Mouse (Mus musculus) left cerebral cortex, adult 8-10 months (tissue): Measurements from ENCODE around the gene Ttc3. TPM values are rescaled to one million over a fixed set of nuclear protein-coding genes. Genes with fewer than 3 reads are reported as not detected.
A peak's percentile ranks its signal among the peaks of the same experiment; 100 is the strongest.

Experiments
- DNase-seq, 2 experiments: peaks; one replicate each; pipeline ENCODE4 v3.0.0; 2022; ENCODE audit warnings: low spot score in 2 of 2
- total RNA-seq, 4 experiments: library from RNA; stranded (reverse); gene quantifications; 2 replicates each; pipeline ENCODE4 v1.2.4; 2022

The Ttc3 gene
- total RNA-seq, 4 experiments from 2014 or later, result 777 to 872 (median 832) TPM

DNA sequence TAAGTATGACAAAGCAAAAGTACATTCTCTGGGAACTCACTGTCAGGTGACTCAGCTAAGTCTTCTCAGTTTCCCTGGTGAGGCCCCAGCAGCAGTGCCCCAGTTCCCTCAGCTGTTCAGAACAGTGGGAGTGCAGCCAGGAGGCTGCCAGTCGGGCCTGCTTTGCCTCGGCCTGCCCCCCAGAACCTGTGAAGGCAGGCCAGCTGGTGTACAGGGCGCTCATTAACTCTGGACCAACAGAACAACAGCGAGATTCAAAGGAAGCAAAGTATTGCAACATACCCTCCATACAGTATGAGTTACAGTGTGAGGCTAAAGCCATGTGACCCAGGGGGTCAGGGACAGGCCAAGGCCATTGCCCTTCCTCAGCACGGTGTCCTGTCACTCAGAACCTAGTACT lies 127.5 kb downstream of the Ttc3 start:
- peak in 1 of 2 experiments; percentile 67 for DNase-seq

GRCm38 (mm10) chr16:94504192-94504591 lies 133.8 kb downstream of the Ttc3 start:
- DNase-seq, result no peak

DNA sequence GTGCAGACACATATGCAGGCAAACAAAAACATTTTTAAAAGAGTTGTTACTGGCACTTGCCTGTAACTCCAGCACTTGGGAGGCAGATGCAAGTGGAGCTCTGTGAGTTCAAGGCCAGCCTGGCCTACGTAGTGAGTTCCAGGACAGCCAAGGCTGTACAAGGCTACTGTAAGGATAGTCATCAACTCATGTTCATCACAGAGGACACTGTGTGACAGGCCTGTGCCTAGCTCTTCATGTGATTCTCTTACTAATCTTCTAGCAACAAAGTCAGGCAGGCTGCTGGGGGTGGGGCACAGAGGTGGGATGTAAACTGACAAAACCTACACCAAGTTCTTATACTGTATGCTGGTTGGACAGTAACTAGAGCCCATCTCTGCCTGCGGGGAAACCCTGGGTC lies 136.7 kb downstream of the Ttc3 start:
- no peak for DNase-seq

DNA sequence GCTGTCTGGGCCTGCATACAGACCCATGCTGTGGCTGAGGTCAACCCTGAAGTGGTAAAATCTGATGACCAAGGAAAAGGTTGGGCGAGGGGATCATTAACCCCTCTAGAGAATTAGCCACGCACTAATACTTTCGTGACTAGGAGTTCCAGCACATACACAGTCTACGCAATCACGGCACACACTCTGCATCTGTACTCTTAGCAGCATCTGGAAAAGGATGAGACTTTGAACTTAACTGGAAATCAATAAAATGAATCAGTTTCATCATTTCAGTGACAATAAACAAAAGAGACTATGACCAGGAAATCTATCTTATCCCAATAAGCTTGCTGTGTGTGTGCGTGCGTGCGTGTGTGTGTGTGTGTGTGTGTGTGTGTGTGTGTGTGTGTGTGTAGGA lies 138.4 kb downstream of the Ttc3 start:
- no peak for DNase-seq

- no peak for DNase-seq
Observed at GRCm38 (mm10) chr16:94509983-94510382, 139.6 kb downstream of the Ttc3 start.

GRCm38 (mm10) chr16:94517606-94518005 lies 147.2 kb downstream of the Ttc3 start:
- no peak for DNase-seq

Other genes with a start within 250 kb of the Ttc3 start
- 10 to 100 TPM; 18.8 to 22.9 (median 21.6) TPM for gene Hlcs, start 57.0 kb upstream of the Ttc3 start, total RNA-seq
- gene Ripply3, start 42.2 kb upstream of the Ttc3 start, total RNA-seq, result under 1 TPM in 2 of 4 experiments, not detected in 2; 0.21 to 0.23 TPM
- gene Pigp, start 1.2 kb downstream of the Ttc3 start, total RNA-seq, result 10 to 100 TPM; 43.9 to 49.4 (median 46.0) TPM
- gene Vps26c, start 156.2 kb downstream of the Ttc3 start, total RNA-seq, result 10 to 100 TPM; 32.4 to 44.2 (median 39.2) TPM
- gene Dyrk1a, start 199.4 kb downstream of the Ttc3 start, total RNA-seq, result 100 to 1,000 TPM in 2 of 4 experiments, 10 to 100 TPM in 2; 92.8 to 110 (median 102) TPM